Mouse (Mus musculus) embryonic facial prominence, embryonic 10.5 days (tissue): ENCODE measurements at regions not wholly inside any gene's neighbourhood (a gene's known extent, or its start where the extent isn't known, plus 50 kb on each side); places are given as distances from the start of the nearest gene placed in this dataset.
"Not testable (repeated sequence)": the region's sequence is repeated elsewhere in the genome, so short reads cannot be mapped to it uniquely, and the experiment has no call there.

Experiments used
- DNase-seq: peaks from one replicate; pipeline ENCODE4 v3.0.0-alpha.2; 2017; ENCODE audit warnings: low spot score
- H3K27ac ChIP-seq: fragments of 300-500 bp; sonication (generic); replicated peaks from 2 replicates; pipeline ENCODE4 v1.5.1; 2016; ENCODE audit warnings: mild to moderate bottlenecking
- H3K27me3 ChIP-seq: fragments of 300-500 bp; sonication (generic); replicated peaks from 2 replicates; pipeline ENCODE4 v1.6.1; 2016; ENCODE audit warnings: low read depth, mild to moderate bottlenecking; ENCODE audit not compliant: poor library complexity, severe bottlenecking
- H3K36me3 ChIP-seq: fragments of 300-500 bp; sonication (generic); replicated peaks from 2 replicates; pipeline ENCODE4 v1.6.1; 2016; ENCODE audit warnings: mild to moderate bottlenecking, moderate library complexity
- H3K4me1 ChIP-seq: fragments of 300-500 bp; sonication (generic); 2 replicates; pipeline ENCODE4 v1.6.1; 2016
- H3K4me3 ChIP-seq: fragments of 300-500 bp; sonication (generic); 2 replicates; pipeline ENCODE4 v1.5.1; 2016; ENCODE audit warnings: mild to moderate bottlenecking, moderate library complexity
- H3K9me3 ChIP-seq: fragments of 300-500 bp; sonication (generic); 2 replicates; pipeline ENCODE4 v1.6.1; 2016; ENCODE audit warnings: mild to moderate bottlenecking
- WGBS: fragments of 180-500 bp; shearing (Covaris S2); methylation state at CpG from one replicate; pipeline ENCODE4 v1.1.7; 2016; 5-methylcytosine and 5-hydroxymethylcytosine counted together

- H3K4me3 ChIP-seq: no peak overlapping the region
Measured at GRCm38 (mm10) chr16:65629186-65629585, 66.7 kb upstream of the Chmp2b start.

DNA sequence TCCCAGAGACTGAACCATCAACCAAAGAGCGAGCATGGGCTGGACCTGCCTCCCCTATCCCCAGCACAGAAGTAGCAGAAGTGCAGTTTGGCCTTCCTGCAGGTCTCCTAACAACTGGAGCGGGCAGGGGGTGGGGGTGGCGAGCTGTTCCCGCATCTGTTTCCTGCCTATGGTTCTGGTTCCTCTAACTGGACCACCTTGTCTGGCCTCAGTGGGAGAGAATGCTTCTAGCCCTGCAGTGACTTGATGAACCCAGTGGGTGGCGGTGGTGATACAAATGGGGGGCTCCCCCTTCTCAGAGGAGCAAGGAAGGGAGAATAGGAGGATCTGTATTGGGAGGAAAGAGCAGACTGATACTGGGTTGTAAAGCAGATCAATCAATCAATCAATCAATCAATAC, 69.2 kb upstream of the Chmp2b start:
- H3K4me1 ChIP-seq: no peaks in the 10 kb centered on the region
- 50% methylated on average over 5 of the region's 5 CpGs for WGBS

More at GRCm38 (mm10) chr16:65629186-65629585, 66.7 kb upstream of the Chmp2b start:
- Histone ChIP-seq H3K36me3 (no peaks in the 10 kb centered on the region), H3K9me3 (no peaks in the 10 kb centered on the region), H3K27ac (no peak overlapping the region), H3K4me1 (no peaks in the 10 kb centered on the region), H3K27me3 (no peaks in the 10 kb centered on the region)
- WGBS: 16% methylated on average over 10 of the region's 10 CpGs
- peak; percentile 42 for DNase-seq

DNA sequence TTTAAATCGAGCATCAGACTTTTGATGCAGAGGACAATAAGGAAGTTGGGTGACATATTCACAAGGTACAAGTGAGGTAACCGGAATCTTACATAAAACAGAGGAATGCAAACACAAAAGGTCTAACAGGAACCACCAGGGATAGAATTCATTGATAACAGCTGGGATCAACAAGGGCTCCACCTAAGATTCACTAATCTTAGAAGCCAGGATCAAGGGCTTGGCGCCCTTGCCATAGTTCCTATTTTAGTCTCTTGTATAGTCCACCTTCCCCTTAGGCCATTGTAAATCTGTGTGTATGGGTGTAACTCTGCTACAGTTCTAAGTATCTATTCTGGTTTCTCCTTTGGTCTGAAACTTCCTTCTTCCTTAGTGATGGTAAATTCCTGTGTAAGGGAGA, 84.2 kb upstream of the Chmp2b start:
- DNase-seq, H3K27ac ChIP-seq, H3K27me3 ChIP-seq, H3K4me1 ChIP-seq, H3K4me3 ChIP-seq, H3K36me3 ChIP-seq, H3K9me3 ChIP-seq: not testable (repeated sequence)
- WGBS: 92% methylated on average over 3 of the region's 3 CpGs

More for the DNA sequence above, 69.2 kb upstream of the Chmp2b start:
- Histone ChIP-seq H3K4me3 (no peak overlapping the region), H3K27ac (no peak overlapping the region), H3K36me3 (no peaks in the 10 kb centered on the region), H3K9me3 (no peaks in the 10 kb centered on the region), H3K27me3 (no peaks in the 10 kb centered on the region)
- no peak for DNase-seq

DNA sequence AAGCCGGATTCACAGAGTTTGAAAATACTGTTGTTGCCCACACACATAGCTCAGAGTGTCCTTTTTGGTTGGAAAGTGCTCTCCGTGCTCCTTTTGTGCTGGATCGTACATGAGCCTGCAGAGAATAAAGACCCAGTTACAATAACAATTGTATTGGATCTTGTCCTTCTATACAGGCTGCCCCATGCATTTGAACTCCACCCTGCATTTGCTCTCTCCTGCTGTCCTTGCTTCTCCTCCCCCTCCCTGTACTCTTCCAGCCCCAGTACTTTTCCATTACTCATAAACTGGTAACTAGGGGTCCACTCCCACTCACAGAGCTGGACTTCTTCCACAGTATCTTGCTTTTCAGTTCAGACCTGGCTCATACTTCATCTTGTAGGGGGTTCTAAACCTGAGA, 86.5 kb upstream of the Chmp2b start:
- 73% methylated on average over 3 of the region's 3 CpGs for WGBS
- H3K9me3 ChIP-seq: no peaks in the 10 kb centered on the region
- H3K4me3 ChIP-seq: no peak overlapping the region
- H3K36me3 ChIP-seq: no peaks in the 10 kb centered on the region
- H3K27me3 ChIP-seq: no peaks in the 10 kb centered on the region
- H3K27ac ChIP-seq: no peak overlapping the region
- no peaks in the 10 kb centered on the region for H3K4me1 ChIP-seq
- no peak for DNase-seq

DNA sequence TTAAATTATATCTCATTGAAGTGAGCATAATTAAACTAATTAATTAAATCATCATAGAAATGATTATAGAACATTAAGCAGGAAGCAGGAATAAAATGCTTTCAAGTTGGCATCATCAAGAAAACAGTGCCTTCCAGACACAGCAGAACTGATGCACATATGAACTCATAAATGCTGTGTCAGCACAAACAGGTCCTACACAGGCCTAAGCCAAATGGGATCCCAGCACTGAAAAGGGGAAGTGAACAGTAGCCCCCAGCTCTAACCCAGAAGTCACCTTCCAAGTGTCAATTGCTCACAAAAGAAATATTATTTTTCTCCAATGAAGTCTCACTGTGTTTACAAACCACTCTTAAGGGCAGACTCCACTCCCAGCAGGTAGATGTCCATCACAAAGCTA, 93.0 kb upstream of the Chmp2b start:
- Histone ChIP-seq H3K9me3 (no peaks in the 10 kb centered on the region), H3K27me3 (no peaks in the 10 kb centered on the region), H3K27ac (no peak overlapping the region), H3K4me1 (no peaks in the 10 kb centered on the region), H3K4me3 (no peak overlapping the region), H3K36me3 (no peaks in the 10 kb centered on the region)
- no peak for DNase-seq

DNA sequence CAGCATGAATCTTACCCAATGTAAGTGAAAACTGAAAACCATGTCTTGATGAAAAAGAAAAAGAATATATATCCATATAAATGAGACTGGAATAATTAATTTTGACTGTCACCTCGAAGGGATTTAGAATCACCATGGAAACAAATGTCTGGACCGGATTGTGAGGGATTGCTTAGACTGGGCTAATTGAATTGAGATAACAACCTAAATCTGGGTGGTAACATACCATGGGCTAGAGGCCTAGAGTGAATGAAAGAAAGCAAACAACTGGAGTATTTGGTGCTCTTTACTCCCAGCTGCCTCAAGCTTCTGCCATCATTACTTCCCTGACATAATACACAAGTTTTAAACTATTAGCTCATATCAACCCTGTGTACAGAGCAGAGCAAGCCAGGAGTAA, 95.3 kb upstream of the Chmp2b start:
- no peaks in the 10 kb centered on the region for H3K36me3 ChIP-seq
- no peaks in the 10 kb centered on the region for H3K27me3 ChIP-seq
- DNase-seq: no peak
- no peak overlapping the region for H3K4me3 ChIP-seq
- no peak overlapping the region for H3K27ac ChIP-seq
- H3K4me1 ChIP-seq: peaks cover 3% of the 10 kb centered on the region
- H3K9me3 ChIP-seq: no peaks in the 10 kb centered on the region
- 61% methylated on average over 2 of the region's 2 CpGs for WGBS

DNA sequence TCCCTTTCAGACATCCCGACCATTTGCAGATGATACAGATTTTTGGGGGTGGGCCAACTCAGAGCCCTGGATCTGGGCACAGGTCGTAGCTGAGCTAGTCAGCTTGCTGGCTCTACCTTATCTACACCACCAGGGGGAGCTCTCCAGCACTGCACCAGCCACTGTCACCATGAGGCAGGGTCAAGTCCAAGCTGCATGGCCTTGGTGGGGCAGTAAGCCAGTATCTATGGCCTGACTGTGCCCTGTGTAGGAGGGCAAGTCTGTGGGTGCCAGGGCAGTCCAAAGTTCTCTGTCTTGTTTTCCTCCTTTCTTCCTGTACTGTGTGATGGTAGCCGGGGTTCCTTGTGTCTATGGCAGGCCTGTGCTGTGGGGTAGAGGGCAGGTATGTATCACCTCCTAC, 102.3 kb upstream of the Chmp2b start:
- Histone ChIP-seq H3K36me3 (no peaks in the 10 kb centered on the region), H3K9me3 (no peaks in the 10 kb centered on the region), H3K4me1 (peaks cover 3% of the 10 kb centered on the region), H3K27ac (no peak overlapping the region), H3K27me3 (no peaks in the 10 kb centered on the region), H3K4me3 (no peak overlapping the region)
- WGBS: 71% methylated on average over 3 of the region's 3 CpGs
- DNase-seq: peak; percentile 41

DNA sequence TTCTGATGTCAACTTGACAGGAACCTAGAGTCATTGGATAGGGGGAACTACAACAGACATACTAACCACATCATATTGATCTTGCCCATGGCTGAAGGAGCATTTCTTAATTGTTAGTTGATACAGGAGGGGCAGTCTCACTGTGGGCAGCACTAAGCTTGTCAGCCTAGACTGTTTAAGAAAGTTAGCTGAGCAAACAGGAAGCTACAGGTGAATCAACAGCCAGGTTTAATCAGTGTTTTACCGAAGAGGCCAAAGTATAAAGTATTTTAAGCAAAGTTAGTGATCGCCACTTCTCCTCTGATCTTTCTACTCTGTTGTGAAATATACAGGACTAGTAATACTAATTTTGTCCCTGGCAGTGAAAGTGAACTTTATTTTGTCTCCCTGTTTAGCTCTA, 109.6 kb upstream of the Chmp2b start:
- WGBS: 93% methylated on average over 2 of the region's 2 CpGs
- no peak overlapping the region for H3K4me3 ChIP-seq
- no peak for DNase-seq

GRCm38 (mm10) chr16:65683089-65683488, 120.6 kb upstream of the Chmp2b start:
- Histone ChIP-seq H3K36me3 (no peaks in the 10 kb centered on the region), H3K4me3 (no peak overlapping the region), H3K27me3 (no peaks in the 10 kb centered on the region), H3K27ac (no peak overlapping the region), H3K9me3 (no peaks in the 10 kb centered on the region), H3K4me1 (no peaks in the 10 kb centered on the region)
- DNase-seq: no peak
- WGBS: 77% methylated on average over 7 of the region's 7 CpGs

More for the DNA sequence above, 109.6 kb upstream of the Chmp2b start:
- Histone ChIP-seq H3K27ac (no peak overlapping the region), H3K27me3 (no peaks in the 10 kb centered on the region), H3K36me3 (no peaks in the 10 kb centered on the region), H3K4me1 (no peaks in the 10 kb centered on the region), H3K9me3 (no peaks in the 10 kb centered on the region)

GRCm38 (mm10) chr16:65683703-65684320, 121.3 kb upstream of the Chmp2b start:
- no peaks in the 10 kb centered on the region for H3K4me1 ChIP-seq
- H3K27me3 ChIP-seq: no peaks in the 10 kb centered on the region
- no peak for DNase-seq
- H3K36me3 ChIP-seq: no peaks in the 10 kb centered on the region
- no peak overlapping the region for H3K27ac ChIP-seq
- H3K4me3 ChIP-seq: no peak overlapping the region
- no peaks in the 10 kb centered on the region for H3K9me3 ChIP-seq

- no peak for DNase-seq
- 80% methylated on average over 2 of the region's 2 CpGs for WGBS
- H3K36me3 ChIP-seq: no peaks in the 10 kb centered on the region
- no peak overlapping the region for H3K27ac ChIP-seq
- H3K9me3 ChIP-seq: no peaks in the 10 kb centered on the region
- H3K4me3 ChIP-seq: no peak overlapping the region
- no peaks in the 10 kb centered on the region for H3K4me1 ChIP-seq
- no peaks in the 10 kb centered on the region for H3K27me3 ChIP-seq
Measured at GRCm38 (mm10) chr16:65693626-65694025, 121.4 kb upstream of the Vgll3 start.

DNA sequence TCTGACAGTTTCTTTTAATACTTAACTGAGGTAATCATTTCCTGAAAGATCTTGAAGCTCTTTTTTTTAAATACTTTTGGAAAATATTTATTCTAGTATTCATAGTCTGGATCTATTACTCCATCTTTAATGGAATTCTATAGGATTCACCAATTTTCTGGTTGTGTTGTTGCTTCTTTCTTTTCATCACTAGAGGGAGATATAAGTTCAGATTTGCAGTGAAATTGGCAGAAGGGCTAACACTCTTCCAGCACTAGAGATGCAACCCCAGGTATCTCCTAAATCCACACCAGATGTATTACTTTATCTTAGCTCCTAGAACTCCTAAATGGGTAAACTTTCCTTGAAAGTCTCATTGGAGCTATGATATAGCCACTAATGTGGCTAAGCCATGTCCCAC, 99.4 kb upstream of the Vgll3 start:
- H3K27me3 ChIP-seq: no peaks in the 10 kb centered on the region
- no peaks in the 10 kb centered on the region for H3K4me1 ChIP-seq
- no peaks in the 10 kb centered on the region for H3K9me3 ChIP-seq
- no peak overlapping the region for H3K27ac ChIP-seq
- H3K4me3 ChIP-seq: no peak overlapping the region
- H3K36me3 ChIP-seq: no peaks in the 10 kb centered on the region
- no peak for DNase-seq

- no peaks in the 10 kb centered on the region for H3K27me3 ChIP-seq
- H3K4me3 ChIP-seq: no peak overlapping the region
- H3K27ac ChIP-seq: no peak overlapping the region
- no peak for DNase-seq
- H3K4me1 ChIP-seq: no peaks in the 10 kb centered on the region
- H3K36me3 ChIP-seq: no peaks in the 10 kb centered on the region
- 70% methylated on average over 6 of the region's 6 CpGs for WGBS
- no peaks in the 10 kb centered on the region for H3K9me3 ChIP-seq
Measured at GRCm38 (mm10) chr16:65718791-65719472, 96.1 kb upstream of the Vgll3 start.
